Mouse (Mus musculus): Measurements from ENCODE around the gene Mrpl35.

GRCm38 (mm10) chr6:71783165-71783564 is 43.6 kb downstream of the Mrpl35 start:
- TF ChIP-seq CTCF (IDR thresholded peaks at IDR 0.05; ENCODE audit: control insufficient read depth, insufficient read depth, low read length) (no peak), POLR2A (IDR thresholded peaks at IDR 0.05; ENCODE audit: borderline replicate concordance, control insufficient read depth, low read depth, low read length) (no peak)
